Mouse (Mus musculus) adrenal gland, adult 8-10 months (tissue): ENCODE data around the gene March9. TPM values are rescaled to one million over a fixed set of nuclear protein-coding genes. Genes with fewer than 3 reads are reported as not detected.

ENCODE experiments used
- DNase-seq: peaks from one replicate; pipeline ENCODE4 v3.0.0; 2022
- total RNA-seq, 4 experiments: library from RNA; stranded (reverse); gene quantifications; 2 replicates each; pipeline ENCODE4 v1.2.4; 2022

Gene March9
- total RNA-seq, result 10 to 100 TPM in 2 of 4 experiments, 1 to 10 TPM in 2; 8.9 to 11.3 (median 10.3) TPM

DNA sequence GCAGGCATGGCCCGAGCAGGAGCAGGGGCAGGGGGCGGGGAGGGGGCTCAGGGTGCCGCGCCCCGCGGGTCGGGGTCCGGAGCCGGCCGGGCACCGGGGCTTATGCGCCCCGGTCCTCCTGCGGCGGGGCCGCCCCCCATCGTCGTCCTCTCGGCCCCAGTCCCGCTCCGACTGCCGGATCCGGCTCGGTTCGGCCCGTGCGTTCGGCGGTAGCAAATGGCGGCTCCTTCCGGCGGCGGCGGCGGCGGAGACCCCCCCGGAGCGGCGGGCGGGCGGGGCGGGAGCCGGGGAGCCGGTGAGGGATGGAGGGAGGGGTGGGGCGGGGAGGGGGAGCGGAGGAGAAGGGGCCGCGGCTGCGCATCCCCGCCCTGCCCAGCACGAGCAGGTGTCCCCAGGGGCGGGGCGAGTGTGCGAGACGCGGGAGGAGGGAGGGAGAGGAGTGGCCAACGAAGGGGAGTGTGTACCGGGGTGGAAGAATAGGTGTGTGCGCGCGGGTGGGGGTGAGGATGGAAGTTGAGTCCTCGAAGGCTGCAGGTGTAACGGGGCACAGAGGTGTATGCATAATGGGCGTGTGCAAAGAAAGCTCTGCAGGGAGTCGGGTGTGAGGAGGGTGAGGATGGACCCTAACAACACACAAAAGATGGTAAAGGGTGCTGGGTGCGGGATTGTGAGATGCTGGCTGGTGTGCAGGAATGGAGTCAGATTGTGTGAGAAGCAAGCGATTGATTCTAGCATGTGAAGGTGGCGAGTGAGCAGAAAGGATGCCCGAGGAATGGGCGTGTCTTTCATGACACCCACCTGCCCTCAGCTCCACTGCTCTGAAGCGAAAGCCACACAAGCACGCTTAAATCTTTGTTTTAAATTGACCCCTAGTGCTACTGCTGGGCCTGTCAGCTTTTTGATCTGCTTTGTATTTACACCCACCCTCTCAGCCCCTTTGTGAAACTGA lies at the start of gene March9:
Gene March9 (minus strand): TSS at position 217 of the 949 bp plus-strand sequence.
- DNase-seq, result peak; percentile 81

DNA sequence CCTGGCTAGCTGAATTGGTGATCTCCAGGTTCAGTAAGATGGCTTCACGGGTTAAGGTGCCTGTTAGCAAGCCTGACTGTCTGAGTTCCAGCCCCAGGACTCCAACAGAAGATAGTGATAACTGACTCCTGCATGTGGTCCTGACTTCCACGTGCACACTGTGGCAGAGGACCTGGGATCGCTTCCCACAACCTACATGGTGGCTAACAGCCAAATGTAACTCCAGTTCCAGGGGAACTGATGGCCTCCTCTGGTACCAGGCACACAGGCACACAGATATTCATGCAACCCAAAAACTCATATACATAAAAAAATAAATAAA lies 48.2 kb upstream of the March9 start:
- DNase-seq, result no peak

- DNase-seq, result no peak
Measured at GRCm38 (mm10) chr10:127107563-127108261, 47.7 kb upstream of the March9 start.

DNA sequence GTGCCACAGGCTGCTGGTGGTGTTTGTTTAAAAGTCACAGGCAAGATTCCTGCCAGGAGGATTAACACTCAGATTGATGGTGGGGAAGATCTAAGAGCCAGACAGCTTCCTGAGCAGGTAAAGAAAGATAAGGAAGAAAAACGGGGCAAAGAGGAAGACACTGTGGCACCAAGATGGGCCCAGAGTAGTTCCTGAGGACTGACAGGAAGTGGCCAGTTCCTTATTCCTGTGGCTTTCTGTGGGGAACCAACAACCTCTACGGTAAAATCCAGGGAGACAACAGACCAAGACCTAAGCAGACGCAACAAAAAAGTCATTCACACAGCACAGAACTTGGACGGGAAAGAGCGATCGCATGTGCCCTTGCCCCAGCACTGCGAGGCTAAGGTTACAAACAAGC lies 43.6 kb upstream of the March9 start:
- DNase-seq, result no peak

GRCm38 (mm10) chr10:127101151-127101550 lies 41.2 kb upstream of the March9 start:
- no peak for DNase-seq

- DNase-seq, result no peak
Measured at GRCm38 (mm10) chr10:127100414-127100813, 40.4 kb upstream of the March9 start.

- DNase-seq, result no peak
Measured at GRCm38 (mm10) chr10:127099868-127100267, 39.9 kb upstream of the March9 start.

GRCm38 (mm10) chr10:127099191-127099590 lies 39.2 kb upstream of the March9 start:
- no peak for DNase-seq

DNA sequence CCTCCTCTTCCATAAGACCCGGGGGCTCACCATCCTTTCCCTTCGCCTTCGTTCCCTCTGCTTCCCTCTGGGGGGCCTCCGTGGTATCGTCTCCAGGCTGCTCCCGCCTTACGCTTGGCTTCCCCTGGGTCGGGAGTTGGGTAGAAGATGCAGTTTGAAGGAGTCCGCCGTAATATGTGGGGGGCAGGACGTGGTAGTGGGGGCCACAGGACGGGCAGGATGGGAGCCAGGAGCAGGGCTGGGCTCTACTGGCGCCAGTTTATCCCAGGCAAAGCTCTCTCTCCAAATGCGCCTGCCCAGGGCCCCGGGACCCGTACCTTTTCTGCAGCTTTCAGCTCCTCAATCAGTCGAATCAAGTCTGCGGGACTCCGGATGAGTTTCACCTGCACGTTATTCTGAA lies 38.5 kb upstream of the March9 start:
- no peak for DNase-seq

DNA sequence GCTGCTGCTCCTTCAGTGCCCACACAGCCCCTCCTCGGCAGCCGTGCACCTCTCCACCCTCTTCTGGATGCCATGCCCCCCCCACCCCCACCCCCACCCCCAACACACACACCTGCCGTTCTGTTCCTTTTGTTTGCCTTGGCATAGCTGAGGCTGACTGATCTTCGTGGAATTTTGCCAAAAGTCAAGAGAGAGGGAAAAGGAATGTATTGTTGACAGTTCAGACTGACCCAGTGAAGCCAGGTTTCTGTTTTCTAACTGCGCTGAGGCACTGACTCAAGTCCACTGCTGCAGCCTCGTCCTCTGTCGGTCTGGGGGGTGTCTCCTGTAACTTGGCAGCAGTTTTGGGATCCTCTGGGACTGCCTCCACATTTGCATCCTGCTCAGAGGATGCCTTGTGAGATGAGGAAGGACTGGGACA lies 34.4 kb upstream of the March9 start:
- no peak for DNase-seq

DNA sequence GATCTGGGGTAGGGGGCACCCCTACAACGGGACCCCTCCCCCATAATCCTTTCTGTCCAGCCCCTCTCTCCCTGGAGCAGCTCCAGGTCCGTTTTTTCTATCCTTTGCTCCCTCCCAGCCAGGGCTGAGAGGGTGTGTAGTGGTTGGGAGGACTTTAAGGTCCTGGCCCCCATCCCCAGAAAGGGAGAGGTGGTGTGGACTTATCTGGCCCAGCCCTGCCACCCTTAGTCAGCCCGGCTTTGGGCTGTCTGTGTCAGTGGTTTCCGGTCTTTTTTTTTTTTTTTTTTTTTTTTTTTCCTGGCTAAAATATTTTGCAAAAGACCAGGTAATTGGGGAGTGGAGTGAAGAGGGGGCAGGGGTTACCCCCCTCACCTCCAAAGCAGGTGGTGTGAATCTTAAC lies 32.8 kb upstream of the March9 start:
- DNase-seq, result no peak

DNA sequence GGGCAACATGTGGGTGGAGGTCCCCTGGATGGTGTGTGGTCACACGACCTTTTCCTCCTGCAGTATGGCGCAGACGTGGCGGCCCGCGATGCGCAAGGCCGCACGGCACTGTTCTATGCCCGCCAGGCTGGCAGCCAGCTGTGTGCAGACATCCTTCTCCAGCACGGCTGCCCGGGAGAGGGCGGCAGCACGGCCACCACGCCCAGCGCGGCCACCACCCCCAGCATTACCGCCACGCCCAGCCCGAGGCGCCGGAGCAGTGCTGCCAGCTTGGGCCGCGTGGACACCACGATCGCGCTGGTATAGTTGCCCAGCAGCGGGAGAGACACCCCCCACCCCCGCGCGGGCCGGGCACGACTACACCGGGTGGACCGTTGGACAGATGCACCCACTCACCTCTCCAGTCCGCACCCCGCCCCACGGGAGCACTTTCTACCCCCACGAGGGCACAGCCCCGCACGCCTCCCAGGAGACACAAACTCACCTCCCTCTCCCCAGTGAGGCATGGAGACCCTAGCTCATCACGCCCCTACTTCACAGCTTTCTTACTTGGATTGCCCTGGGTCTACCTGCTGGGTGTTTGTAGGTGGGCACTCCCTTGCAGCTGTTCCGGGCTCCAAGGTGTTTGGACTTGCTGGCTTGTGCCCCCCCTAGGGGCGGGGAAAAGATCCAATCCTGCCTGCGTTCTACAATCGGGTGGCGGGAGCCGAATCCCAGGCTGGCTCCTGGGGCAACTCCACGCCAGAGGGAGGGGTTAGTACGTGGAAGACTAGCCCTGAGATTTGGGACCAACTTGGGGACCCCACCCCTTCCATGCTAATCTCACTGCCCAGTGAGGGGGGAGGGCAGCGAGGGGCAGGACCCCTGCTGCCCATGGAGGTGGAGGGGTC lies 31.8 kb upstream of the March9 start:
- DNase-seq, result no peak

- DNase-seq, result no peak
Measured at GRCm38 (mm10) chr10:127090560-127091411, 30.8 kb upstream of the March9 start.

DNA sequence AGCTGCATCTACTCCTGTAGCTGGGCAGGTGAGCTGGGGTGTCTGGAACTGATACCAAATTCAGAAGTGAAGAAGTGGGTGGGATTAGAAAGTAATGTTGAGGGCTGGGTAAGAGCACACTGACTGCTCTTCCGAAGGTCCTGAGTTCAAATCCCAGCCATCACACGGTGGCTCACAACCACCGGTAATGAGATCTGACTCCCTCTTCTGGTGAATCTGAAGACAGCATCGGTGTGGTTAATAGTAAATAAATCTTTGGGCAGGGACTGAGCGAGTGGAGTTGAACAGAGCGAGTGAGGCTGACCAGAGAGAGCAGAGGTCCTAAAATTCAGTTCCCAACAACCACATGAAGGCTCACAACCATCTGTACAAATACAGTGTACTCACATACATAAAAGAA lies 25.6 kb upstream of the March9 start:
- no peak for DNase-seq

GRCm38 (mm10) chr10:127085052-127085451 lies 25.1 kb upstream of the March9 start:
- no peak for DNase-seq

- no peak for DNase-seq
Measured at GRCm38 (mm10) chr10:127083915-127084306, 23.9 kb upstream of the March9 start.

- no peak for DNase-seq
Measured at GRCm38 (mm10) chr10:127083292-127083914, 23.4 kb upstream of the March9 start.

DNA sequence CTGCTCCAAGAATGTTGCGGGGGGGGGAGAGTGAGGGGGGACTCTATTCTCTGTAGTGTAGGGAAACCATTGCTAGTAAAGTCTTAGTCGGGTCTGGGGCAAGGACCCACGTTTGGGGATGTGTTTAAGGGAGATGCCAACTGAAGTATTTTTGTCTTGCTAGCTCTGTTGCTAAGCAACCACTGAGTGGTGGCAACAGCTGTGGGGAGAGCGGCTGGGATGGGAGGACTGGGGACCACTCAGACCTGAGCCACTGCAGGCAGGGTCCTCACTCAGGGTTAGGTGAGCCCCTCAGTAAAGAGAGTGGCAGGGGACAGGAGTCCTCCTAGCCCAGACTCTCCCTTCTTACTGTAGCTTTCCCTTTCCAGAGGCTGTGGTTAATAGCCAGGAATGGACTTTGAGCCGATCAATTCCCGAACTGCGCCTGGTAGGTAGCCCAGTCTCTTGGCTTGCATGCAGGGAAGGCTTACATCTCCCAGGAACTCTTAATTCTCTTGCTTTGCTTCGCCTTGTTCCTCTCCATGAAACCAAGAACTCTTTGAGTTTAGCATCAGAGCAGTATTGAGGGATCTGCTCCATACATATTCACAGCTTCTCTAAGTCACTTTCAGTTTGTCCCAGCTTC lies 22.1 kb upstream of the March9 start:
- no peak for DNase-seq

- no peak for DNase-seq
Measured at GRCm38 (mm10) chr10:127080901-127081780, 21.2 kb upstream of the March9 start.
